Mouse (Mus musculus): ENCODE results near the gene Nln.

GRCm38 (mm10) chr13:104082504-104082903 lies 26.9 kb downstream of the Nln start:
- TF ChIP-seq CTCF (IDR thresholded peaks at IDR 0.05; ENCODE audit: extremely low read depth, insufficient read depth, insufficient read length, insufficient replicate concordance) (no peak), POLR2A (IDR thresholded peaks at IDR 0.05; ENCODE audit: low read depth, low read length) (no peak)

All from spleen, adult 2 months (tissue).